Mouse (Mus musculus) midbrain, embryonic 16.5 days (tissue): ENCODE results near the gene Tm9sf2. TPM values are rescaled to one million over a fixed set of nuclear protein-coding genes. Genes with fewer than 3 reads are reported as not detected.

Source experiments
- ATAC-seq: fragments of 200-750 bp; cut with Nextera tagmentation; 2 replicates; pipeline ENCODE4 v1.8.0; 2017; ENCODE audit warnings: moderate TSS enrichment
- H3K27ac ChIP-seq: fragments of 300-500 bp; sonication (generic); 2 replicates; pipeline ENCODE4 v1.5.1; 2014; ENCODE audit warnings: mild to moderate bottlenecking, low read length, mixed read lengths
- H3K27me3 ChIP-seq: fragments of 300-500 bp; sonication (generic); 2 replicates; pipeline ENCODE4 v1.6.1; 2014; ENCODE audit warnings: low read depth, low read length, mixed read lengths; ENCODE audit not compliant: control insufficient read depth, insufficient read depth
- H3K36me3 ChIP-seq: fragments of 300-500 bp; sonication (generic); 2 replicates; pipeline ENCODE4 v1.6.1; 2014; ENCODE audit warnings: mild to moderate bottlenecking, low read length, moderate library complexity, mixed read lengths; ENCODE audit not compliant: control insufficient read depth, insufficient read depth
- H3K4me1 ChIP-seq: fragments of 300-500 bp; sonication (generic); 2 replicates; pipeline ENCODE4 v1.6.1; 2014; ENCODE audit warnings: mild to moderate bottlenecking, low read length, mixed read lengths; ENCODE audit not compliant: control insufficient read depth, insufficient read depth
- H3K4me2 ChIP-seq: fragments of 300-500 bp; sonication (generic); 2 replicates; pipeline ENCODE4 v1.6.1; 2014; ENCODE audit warnings: mild to moderate bottlenecking, low read length, mixed read lengths
- H3K4me3 ChIP-seq: fragments of 300-500 bp; sonication (generic); 2 replicates; pipeline ENCODE4 v1.5.1; 2014; ENCODE audit warnings: low read depth, mild to moderate bottlenecking, low read length, moderate library complexity, mixed read lengths
- H3K9ac ChIP-seq: fragments of 300-500 bp; sonication (generic); 2 replicates; pipeline ENCODE4 v1.6.1; 2014; ENCODE audit warnings: low read depth, low read length, mixed read lengths
- H3K9me3 ChIP-seq: fragments of 300-500 bp; sonication (generic); replicated peaks from 2 replicates; pipeline ENCODE4 v1.6.1; 2014; ENCODE audit warnings: mild to moderate bottlenecking, low read length, mixed read lengths; ENCODE audit not compliant: control insufficient read depth, poor library complexity, severe bottlenecking
- WGBS: fragments of 180-500 bp; shearing (Covaris S2); extraction: QIAGEN DNeasy Blood & Tissue Kit; methylation state at CpG from one replicate; pipeline ENCODE4 v1.1.7; 2014; 5-methylcytosine and 5-hydroxymethylcytosine counted together
- polyA plus RNA-seq: library from polyadenylated mRNA; unstranded; fragments of >200 nt; fragmentation: Nextera tagmentation; extraction: Ambion mirVana; gene quantifications from 2 replicates; pipeline ENCODE4 v1.2.1, GENCODE M21; 2015

Tm9sf2 gene
- polyA plus RNA-seq, 1 experiment from 2014 or later = 112 TPM

GRCm38 (mm10) chr14:122196851-122197250 lies 90.0 kb downstream of the Tm9sf2 start:
- WGBS = 89% methylated on average over 6 of the region's 6 CpGs

GRCm38 (mm10) chr14:122200247-122200885 lies 93.5 kb downstream of the Tm9sf2 start:
- Histone ChIP-seq H3K27ac (no peak overlapping the region), H3K9me3 (no peaks in the 10 kb centered on the region; the same call in 1 of the 2 replicates), H3K36me3 (no peaks in the 10 kb centered on the region), H3K9ac (no peak overlapping the region), H3K4me3 (no peak overlapping the region), H3K4me2 (no peak overlapping the region), H3K4me1 (no peaks in the 10 kb centered on the region), H3K27me3 (no peaks in the 10 kb centered on the region)
- WGBS = 85% methylated on average over 14 of the region's 14 CpGs
- no peak for ATAC-seq

More at GRCm38 (mm10) chr14:122196851-122197250, 90.0 kb downstream of the Tm9sf2 start:
- Histone ChIP-seq H3K27me3 (no peaks in the 10 kb centered on the region), H3K4me2 (no peak overlapping the region), H3K4me1 (no peaks in the 10 kb centered on the region), H3K27ac (no peak overlapping the region), H3K9ac (no peak overlapping the region), H3K4me3 (no peak overlapping the region), H3K36me3 (no peaks in the 10 kb centered on the region), H3K9me3 (no peaks in the 10 kb centered on the region; the same call in 1 of the 2 replicates)
- ATAC-seq = no peak

GRCm38 (mm10) chr14:122209177-122209576 lies 102.3 kb downstream of the Tm9sf2 start:
- H3K4me2 ChIP-seq = no peak overlapping the region
- H3K27ac ChIP-seq = no peak overlapping the region
- WGBS = 86% methylated on average over 5 of the region's 5 CpGs
- H3K4me1 ChIP-seq = no peaks in the 10 kb centered on the region
- no peaks in the 10 kb centered on the region for H3K9me3 ChIP-seq
- H3K9ac ChIP-seq = no peak overlapping the region
- no peaks in the 10 kb centered on the region for H3K27me3 ChIP-seq
- no peak for ATAC-seq
- no peak overlapping the region for H3K4me3 ChIP-seq
- no peaks in the 10 kb centered on the region for H3K36me3 ChIP-seq

Other genes with a start within 250 kb of the Tm9sf2 start
- 48.5 and 50.3 TPM in 2 replicates for gene Ubac2, start 228.4 kb upstream of the Tm9sf2 start, polyA plus RNA-seq
- 0.14 and 0.16 TPM in 2 replicates for gene Gpr18, start 191.3 kb upstream of the Tm9sf2 start, polyA plus RNA-seq
- gene Gpr183, start 141.8 kb upstream of the Tm9sf2 start, polyA plus RNA-seq = 0.76 and 0.89 TPM in 2 replicates
- not detected in 2 replicates for gene Timm8a2, start 72.4 kb upstream of the Tm9sf2 start, polyA plus RNA-seq
- gene Clybl, start 74.7 kb downstream of the Tm9sf2 start, polyA plus RNA-seq = 17.2 and 29.7 TPM in 2 replicates